Mouse (Mus musculus): ENCODE data around the gene Tnfsf13.
"Not testable (repeated sequence)": the region's sequence is repeated elsewhere in the genome, so short reads cannot be mapped to it uniquely, and the experiment has no call there.

Tnfsf13 gene

GRCm38 (mm10) chr11:69685526-69686148 lies at the start of gene Tnfsf13:
TSS of gene Tnfsf13 (minus strand) at chr11:69685784.
- peak; percentile 88 to 92 for DNase-seq

DNA sequence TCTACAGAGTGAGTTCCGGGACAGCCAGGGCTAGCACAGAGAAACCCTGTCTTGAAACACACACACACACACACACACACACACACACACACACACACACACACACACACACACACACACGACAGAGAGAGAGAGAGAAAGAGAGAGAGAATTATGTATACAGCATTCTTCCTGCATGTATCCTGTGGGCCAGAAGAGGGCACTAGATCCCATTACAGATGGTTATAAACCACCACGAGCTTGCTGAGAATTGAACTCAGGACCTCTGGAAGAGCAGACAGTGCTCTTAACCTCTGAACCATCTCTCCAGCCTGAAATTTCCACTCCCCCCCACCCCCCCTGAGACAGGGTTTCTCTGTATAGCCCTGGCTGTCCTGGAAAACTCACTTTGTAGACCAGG lies 45.8 kb upstream of the Tnfsf13 start:
- DNase-seq, result not testable (repeated sequence)

- DNase-seq, result peak; percentile 56 to 73
Measured at GRCm38 (mm10) chr11:69729063-69729462, 43.5 kb upstream of the Tnfsf13 start.

- DNase-seq, result no peak
Measured at GRCm38 (mm10) chr11:69725951-69726350, 40.4 kb upstream of the Tnfsf13 start.

DNA sequence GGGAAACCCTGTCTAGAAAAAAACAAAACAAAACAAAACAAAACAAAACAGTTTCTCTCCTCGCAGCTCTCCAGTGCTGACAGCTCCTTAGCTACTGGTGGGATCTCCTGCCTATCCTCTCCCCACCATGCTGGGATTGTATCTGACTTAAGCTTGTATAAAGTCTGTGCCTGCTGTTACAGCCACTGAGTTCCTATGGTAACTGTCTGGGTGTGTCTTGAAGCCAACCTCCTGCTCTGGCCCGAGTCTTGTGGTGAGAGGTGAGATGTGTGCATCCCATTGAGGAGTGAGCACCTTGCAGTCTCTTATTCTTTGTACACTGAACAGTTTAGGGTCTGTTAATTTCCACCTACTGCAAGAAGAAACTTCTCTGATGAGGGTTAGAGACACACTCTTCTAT lies 37.5 kb upstream of the Tnfsf13 start:
- DNase-seq, result no peak

DNA sequence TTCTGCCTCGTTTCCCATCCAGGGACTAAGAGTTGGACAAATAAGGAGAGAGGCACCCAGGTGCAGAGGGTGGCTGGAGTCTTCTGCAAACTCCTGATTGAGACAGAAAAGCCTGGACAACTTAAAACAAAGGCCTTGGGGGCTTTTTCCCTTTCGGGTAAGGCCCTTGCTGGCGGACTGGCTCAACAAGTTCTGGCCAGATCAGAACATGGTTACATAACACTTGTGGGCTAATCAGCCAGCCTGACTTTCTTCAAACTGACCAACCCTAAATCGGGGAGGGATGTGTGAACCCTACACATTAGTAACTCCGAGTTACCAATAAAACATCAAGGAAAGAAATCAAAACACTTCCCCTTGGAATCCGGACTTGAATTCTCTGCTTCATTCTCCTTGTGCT lies 35.3 kb upstream of the Tnfsf13 start:
- DNase-seq, result peak; percentile 25 to 60

DNA sequence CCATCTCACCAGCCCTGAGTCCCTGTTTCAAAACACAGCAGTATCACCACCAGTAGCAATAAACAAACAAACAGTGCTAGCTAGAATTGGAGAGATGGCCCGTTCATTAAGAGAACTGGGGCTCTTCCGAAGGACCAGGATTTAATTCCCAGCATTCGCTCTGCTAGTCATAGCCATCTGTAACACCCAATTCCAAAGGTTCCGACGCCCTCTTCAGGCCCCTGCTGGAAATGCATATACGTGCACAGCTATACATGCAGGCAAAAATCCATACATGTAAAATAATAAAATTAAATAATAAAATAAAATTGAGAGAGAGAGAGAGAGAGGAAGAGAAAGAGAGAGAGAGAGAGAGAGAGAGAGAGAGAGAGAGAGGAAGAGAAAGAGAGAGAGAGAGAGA lies 33.8 kb upstream of the Tnfsf13 start:
- no peak for DNase-seq

- no peak for DNase-seq
Measured at GRCm38 (mm10) chr11:69718661-69719060, 33.1 kb upstream of the Tnfsf13 start.

- no peak for DNase-seq
Measured at GRCm38 (mm10) chr11:69716953-69717352, 31.4 kb upstream of the Tnfsf13 start.

GRCm38 (mm10) chr11:69715929-69716328 lies 30.3 kb upstream of the Tnfsf13 start:
- peak; percentile 55 to 73 for DNase-seq

DNA sequence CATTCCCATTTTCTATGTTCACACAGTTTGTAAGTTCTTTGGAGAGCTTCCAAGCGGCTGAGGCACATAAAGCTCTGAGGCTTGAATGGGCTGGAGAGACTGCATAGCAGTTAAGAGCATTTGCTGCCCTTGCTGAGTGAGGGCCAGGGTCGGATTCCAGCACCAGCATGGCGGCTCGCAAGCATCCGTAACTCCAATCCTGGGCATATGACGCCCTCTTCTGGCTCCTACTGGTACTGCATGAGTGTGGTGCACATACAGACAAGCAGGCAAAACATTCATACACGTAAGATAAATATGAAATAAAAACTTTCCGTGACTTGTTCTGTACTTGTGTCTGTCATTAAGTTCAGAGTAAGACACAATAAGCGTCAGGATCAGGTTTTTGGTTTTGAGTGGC lies 29.9 kb upstream of the Tnfsf13 start:
- peak; percentile 37 to 53 for DNase-seq

DNA sequence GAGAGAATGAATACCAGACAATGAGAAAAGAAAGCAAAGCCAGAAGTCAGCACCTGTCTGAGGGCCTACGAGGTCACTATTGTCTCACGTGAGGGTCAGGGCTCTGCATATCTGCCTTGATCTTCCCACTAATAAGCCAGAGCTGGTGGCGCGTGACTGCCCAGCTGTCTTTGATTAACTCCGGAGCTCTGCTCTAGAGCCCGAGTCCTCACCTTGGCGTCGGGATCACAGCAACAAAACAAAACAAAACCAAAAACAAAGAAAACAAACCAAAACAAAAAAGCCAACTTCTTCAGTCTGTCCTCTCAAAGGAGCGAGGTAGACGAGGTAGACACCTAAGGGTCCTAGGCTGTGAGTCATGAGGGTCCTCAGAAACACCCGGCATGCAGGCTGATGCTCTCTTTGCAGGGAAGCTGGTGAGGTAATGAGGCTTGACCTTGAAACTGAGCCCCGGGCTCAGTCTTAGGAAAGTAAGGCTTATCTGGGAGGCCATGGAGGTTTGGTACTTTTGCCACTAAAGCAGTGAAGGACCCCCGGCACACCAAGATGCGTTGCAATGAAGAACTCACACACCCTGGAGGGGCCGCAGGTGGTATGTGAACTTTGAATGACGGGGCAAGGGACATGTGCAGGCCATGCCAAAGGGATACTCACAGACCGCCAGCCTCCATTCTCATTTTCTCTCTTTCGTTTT lies 29.2 kb upstream of the Tnfsf13 start:
- no peak for DNase-seq

DNA sequence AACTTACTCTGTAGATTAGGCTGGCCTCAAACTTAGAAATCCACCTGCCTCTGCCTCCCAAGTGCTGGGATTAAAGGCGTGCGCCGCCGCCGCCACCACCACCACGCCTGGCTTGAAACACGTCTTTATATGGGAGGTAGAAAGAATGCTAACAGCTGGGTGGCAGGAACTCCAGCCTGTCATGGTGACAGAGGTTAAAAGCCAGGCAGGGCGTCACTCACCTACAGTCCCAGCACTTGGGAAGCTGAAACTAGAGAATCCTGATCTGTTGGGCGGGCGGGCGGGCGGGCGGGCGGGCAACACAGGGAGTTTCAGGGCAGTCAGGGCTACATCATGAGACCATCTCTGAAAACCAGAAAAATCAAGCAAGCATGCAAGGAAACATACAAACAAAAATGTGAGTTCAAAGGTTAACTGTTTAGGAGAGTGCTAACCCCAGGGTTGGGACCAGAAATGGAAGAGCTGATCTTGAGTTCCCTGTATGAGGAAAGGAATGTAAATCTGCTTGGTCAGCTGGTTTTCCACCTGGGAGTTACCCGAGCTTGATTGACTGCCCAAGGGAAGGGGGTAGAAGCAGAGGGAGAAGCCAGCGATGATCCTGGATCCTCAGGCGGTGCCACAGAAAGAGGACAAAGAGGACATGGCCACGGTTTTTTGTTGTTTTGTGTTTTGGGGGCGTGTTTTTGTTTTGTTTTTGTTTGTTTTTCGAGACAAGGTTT lies 27.5 kb upstream of the Tnfsf13 start:
- DNase-seq, result no peak

DNA sequence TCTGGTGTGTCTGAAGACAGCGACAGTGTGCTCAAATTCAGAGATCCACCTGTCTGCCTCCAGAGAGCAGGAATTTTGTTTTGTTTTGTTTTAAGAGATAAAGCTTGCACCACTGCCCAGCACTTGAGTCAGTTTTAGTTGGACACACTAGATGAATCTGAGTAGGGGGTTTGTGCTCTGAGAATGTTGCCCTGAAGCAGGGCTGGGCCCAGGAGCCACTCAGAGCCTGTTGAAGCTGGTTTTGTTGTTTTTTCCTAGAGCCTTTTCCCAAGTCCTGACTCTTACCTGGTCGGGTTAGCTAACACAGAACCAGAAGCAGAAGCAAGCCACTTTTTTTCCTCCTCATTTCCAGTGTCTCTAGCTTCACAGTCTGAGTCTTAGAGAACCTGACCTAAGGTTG lies 25.5 kb upstream of the Tnfsf13 start:
- DNase-seq, result no peak

DNA sequence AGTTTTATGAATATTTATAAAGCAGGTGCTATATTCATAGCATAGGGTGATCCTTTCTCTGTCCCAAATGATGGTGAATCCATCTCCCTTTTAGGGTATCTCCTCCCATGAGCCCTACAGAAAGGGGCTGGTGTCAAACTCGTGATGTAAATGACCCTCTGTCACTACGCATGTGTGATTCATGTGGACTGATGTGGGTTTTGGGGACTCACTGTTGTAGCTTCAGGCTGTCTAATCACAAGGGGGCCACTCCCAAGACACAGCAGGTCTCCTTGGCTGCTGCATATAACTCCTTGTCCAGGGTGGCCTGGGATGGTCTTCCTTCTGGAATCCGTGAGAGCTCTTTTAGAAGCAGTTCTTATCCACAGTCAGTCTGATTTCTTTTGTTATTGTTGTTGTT lies 24.9 kb upstream of the Tnfsf13 start:
- DNase-seq, result no peak

DNA sequence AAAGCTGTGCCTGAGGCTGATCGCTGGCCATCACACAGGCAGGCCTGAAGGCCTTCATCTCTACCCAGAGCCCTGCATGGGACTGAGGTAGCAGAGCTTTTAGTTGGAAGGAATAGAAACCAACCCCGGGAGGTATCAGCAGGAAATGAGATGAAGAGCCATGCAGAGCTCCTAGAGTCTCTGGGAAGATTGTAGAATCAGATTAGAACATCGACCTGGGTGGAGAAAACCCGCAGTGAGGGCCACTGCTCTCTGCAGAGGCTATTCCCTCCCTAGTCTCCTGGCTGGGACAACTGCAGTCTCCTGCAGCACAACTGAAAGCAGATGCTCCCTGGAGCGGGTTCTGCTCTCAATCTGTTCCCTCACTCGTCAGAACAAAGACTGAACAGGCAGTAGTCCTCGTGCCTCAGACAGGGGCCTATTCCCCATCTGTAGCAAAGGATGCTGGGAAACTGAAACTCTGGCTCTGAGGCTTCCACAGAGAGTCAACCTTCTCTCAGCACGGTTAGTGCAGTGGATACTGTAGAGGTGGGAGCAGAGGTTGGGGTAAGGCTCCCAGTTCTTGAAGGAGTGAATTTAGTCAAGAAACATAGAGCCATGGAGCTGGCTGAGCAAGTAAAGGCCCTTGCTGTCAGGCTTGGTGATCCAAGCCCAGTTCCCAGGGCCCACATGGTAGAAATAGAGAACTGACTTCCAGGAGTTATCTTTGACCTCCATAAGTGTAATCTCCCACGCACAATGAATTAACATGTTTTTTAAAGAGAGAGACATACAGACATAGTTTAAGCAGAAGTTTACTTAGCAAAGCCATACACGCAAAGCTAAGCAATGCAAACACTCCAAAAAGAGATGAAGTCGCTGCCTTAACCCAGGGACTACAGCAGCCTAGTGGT lies 24.2 kb upstream of the Tnfsf13 start:
- DNase-seq, result no peak

GRCm38 (mm10) chr11:69708614-69709265 lies 23.2 kb upstream of the Tnfsf13 start:
- DNase-seq, result no peak

DNA sequence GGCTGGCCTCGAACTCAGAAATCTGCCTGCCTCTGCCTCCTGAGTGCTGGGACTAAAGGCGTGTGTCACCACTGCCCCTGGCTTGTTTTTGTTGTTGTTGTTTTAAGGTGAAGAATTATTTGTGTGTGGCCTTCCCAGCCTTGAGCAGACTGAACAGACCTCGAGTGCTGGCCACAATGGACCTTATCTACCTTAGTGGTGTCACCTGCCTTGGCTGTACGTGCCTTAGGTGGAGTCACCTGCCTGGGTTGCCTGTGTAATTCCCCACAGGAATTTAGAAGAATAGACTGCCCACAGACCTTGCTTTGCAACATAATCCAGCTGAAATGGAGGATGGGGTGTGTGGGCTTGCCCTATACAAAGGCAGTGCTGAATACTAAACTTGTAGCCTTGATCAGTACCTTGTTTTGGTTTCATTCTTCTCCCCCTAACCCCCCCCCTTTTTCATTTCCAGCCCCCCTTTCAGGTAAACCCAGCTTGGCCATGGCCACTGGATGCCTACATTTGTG lies 22.3 kb upstream of the Tnfsf13 start:
- no peak for DNase-seq

DNA sequence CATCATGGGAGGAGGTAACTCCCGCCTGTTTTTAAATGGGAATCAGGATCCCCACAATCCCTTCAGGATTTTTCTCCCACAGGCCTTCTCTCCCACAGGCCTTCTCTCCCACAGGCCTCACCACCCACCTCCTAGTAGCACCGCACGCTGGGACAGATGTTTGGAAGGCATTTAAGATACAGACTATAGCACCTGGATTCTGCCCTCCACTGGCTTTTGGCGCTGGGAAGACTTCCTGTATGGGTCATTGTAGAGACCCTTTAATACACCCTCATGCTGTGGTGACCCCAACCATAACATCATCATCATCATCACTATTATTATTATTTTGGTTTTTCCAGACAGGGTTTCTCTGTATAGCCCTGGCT lies 21.9 kb upstream of the Tnfsf13 start:
- no peak for DNase-seq

DNA sequence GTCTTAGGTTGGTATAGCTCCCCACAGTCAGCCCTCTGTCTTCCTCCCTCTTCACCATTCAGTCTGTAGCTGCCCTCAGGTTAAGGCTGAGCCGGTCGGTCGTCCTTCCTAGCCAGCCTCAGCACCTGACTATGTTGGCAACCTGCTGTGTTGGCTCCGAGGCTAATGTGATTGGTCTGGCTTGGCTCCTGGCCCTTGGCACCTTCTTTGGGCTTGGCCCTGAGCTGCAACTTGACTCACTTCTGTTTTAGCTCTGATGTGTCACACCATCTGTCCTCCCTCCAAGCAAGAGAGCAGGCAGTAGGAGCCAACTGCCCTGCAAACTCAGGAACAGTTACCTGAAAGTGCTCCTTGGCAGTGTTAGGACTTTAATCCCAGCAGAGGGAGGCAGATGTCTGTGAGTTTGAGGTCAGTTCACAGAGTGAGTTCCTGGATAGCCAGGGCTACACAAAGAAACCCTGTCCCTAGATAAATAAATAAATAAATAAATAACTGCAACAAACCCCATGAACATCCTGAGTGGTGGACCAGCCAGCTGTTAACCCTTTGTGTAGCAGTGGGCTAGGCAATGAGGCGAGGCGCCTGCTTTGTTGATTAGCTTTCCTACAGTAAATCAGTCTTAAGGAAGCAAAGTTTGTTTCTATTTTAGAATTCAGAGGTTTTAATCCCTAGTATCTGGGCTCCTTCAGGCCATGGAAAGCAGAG lies 21.3 kb upstream of the Tnfsf13 start:
- DNase-seq, result peak; percentile 76 to 80

- no peak for DNase-seq
Measured at GRCm38 (mm10) chr11:69704613-69705010, 19.0 kb upstream of the Tnfsf13 start.

Measured in lung, adult 18-20 months (tissue).